Mouse (Mus musculus) layer of hippocampus, adult 2 months (tissue): Measurements from ENCODE around the gene Sirt6. TPM values are rescaled to one million over a fixed set of nuclear protein-coding genes. Genes with fewer than 3 reads are reported as not detected.
"Not testable (repeated sequence)": the region's sequence is repeated elsewhere in the genome, so short reads cannot be mapped to it uniquely, and the experiment has no call there.

Experiments
- DNase-seq, 2 experiments: peaks; one replicate each; pipeline ENCODE4 v3.0.0; 2022; ENCODE audit warnings: low spot score in 2 of 2
- H3K27ac ChIP-seq: fragments of 200-600 bp; 2 replicates; pipeline ENCODE4 v1.8.1; 2022
- H3K4me3 ChIP-seq: fragments of 200-600 bp; 2 replicates; pipeline ENCODE4 v1.8.1; 2022; ENCODE audit warnings: mild to moderate bottlenecking
- CTCF ChIP-seq: fragments of 200-600 bp; conservative IDR thresholded peaks from 2 replicates; pipeline ENCODE4 v1.8.1; 2022; ENCODE audit warnings: antibody characterized with exemption, mild to moderate bottlenecking, moderate library complexity
- total RNA-seq, 2 experiments: library from RNA; stranded (reverse); gene quantifications; 2 replicates each; pipeline ENCODE4 v1.2.3; 2021

The Sirt6 gene
- total RNA-seq, 2 experiments from 2014 or later, result 29.7 to 31.4 TPM

DNA sequence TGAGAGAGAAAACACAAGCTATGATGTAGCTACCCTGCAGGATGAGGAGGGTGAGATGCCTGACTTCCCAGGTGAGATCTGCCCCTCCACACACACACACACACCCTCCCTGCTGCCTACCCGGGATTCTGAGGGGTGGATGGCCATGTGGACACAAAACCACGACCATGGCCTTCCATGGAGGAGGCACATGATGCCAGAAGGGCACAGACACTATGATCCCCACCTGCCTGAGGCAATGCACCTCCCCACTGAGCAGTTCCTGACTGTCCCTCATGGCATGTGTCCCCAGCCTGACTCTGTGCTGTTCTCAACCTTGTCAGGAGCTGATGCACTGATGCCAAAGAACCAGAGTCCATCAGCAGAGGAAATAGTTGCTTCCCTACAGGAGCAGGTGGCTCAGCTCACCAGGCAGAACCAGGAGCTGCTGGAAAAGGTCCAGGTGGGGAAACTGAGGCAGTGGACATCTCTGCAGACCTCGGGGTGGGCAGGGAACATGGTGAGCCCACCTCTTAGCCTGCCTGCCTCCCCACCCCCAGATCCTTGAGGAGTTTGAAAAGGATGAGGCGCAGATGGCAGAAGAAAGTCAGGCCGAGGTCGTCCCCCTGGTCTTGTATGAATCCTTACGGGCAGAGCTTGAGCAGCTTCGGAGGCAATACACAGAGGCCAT is 14.5 kb upstream of the Sirt6 start:
- DNase-seq, result no peak
- TF ChIP-seq CTCF, result no peak
- H3K4me3 ChIP-seq, result peak overlapping the region; percentile 92
- H3K27ac ChIP-seq, result peak overlapping the region; percentile 97; the same call in 1 of the 2 replicates

DNA sequence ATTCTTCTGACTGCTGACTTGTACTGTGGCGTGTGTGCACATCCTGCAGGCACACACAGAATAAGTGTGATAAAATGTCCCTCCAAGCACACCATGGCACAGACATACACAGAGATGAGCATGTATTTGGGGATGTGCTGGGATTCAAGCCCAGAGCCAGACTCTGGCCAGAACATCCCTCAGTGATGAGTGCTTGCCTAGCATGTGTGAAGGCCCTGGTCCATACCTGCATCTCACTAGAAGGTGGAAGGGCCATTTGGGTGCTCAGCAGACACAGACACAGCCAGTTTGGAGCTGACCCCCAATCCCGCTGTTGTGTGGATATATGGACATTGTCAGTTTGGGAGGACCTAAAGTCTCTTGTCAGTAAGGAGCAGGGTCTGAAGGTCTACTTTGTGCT is 14.0 kb upstream of the Sirt6 start:
- no peak for TF ChIP-seq CTCF
- no peak overlapping the region for H3K27ac ChIP-seq
- no peak for DNase-seq
- H3K4me3 ChIP-seq, result no peak overlapping the region

DNA sequence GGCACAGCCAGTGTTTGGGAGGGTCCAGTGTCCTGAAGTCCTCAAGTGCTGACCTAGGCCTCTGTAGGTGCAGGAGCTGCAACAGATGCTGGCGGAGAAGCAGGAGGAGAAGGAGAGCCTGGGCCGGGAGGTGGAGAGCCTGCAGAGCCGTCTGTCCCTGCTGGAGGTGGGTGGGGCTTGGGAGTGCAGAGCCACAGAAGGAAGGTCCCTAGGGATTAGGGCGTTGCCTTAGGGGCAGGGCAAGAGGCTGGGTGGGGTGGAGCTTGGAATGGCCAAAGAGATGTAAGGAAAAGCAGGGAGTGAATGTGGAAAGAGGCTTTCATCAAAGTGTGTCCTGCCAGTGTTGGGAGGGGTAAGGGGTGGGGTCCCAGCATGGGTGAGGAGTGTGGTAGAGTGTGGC is 13.2 kb upstream of the Sirt6 start:
- DNase-seq, H3K4me3 ChIP-seq, H3K27ac ChIP-seq: not testable (repeated sequence)

DNA sequence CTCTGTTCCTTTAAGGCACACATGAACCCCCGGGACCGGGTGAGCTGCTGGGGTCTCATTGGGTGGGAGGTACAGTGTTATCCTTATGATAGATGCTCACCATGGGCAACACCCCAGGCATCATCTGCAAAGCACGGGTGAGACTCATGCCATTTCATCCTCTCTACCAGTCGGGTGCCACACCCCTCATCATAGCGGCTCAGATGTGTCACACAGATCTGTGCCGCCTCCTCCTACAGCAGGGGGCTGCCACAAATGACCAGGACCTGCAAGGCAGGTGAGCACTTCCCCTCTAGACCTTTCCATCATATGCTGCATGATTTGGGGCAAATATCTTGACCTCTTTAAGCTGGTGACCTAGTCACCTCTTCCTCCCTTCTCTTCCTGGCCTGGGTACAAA is 10.5 kb upstream of the Sirt6 start:
- H3K27ac ChIP-seq, result no peak overlapping the region
- DNase-seq, result no peak
- no peak overlapping the region for H3K4me3 ChIP-seq
- TF ChIP-seq CTCF, result no peak

DNA sequence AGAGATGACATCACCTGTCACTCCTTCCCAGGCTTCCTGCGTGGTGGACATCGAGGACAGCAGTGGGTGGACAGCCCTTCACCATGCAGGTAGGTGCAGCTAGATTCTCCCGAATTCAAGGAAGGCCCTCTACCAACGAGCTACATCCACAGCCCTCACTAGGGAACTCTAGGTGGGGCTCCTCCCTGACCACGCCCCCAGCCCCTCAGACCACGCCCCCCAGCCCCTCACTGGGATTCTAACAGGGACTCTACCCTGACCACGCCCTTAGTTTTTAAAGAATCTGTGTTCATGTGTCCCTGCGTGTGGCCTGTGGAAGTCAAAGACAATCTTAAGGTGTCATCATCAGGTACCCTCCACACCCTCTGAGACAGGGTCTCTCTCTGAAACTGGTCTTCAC is 8.7 kb upstream of the Sirt6 start:
- no peak for DNase-seq
- no peak overlapping the region for H3K4me3 ChIP-seq
- H3K27ac ChIP-seq, result no peak overlapping the region
- TF ChIP-seq CTCF, result no peak

DNA sequence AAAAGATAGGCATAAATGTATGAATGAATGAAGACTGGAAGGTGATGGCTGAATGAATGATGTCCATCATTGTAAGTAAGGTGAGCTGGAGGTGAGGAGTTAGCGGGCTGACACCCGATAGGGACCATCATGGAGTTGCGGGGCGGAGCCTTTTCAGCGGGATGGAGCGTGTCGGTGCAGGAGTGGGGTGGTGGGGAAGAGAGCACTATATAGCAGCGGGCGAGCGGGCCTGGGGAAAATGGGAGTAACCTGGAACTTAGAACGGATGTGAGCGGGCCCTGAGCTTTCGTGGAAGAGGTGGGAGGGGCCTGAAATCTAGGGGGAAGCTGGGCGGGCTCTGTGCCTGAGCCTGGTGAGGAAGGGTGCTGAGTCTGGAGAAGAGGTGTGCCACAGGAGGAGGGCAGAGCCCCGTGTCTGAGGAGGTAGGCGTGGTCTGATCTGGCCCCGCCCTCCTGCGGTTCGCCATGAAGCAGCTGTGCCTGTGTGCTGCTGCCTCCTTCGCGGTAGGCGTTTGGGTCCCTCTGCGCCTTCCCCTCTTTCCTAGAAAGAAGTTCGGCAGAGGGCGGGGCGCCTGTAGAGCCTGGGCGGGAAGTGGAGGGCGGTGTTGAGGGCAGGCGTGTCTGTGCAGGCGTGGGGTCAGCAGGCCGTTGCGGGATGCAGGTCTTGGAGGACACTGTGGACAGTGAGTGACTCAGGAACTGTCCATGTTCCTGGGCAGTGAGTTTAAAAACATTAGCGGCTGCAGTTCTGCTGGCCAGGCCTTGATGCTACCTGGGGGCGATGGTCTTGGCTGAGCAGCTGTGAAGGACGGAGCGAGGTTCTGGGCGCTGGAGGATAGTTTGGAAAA is 5.9 kb upstream of the Sirt6 start:
- TF ChIP-seq CTCF, result no peak
- peak overlapping the region; percentile 20; the same call in 1 of the 2 replicates for H3K27ac ChIP-seq
- peak overlapping the region; percentile 58 for H3K4me3 ChIP-seq
- DNase-seq, result peak; percentile 69 to 82

DNA sequence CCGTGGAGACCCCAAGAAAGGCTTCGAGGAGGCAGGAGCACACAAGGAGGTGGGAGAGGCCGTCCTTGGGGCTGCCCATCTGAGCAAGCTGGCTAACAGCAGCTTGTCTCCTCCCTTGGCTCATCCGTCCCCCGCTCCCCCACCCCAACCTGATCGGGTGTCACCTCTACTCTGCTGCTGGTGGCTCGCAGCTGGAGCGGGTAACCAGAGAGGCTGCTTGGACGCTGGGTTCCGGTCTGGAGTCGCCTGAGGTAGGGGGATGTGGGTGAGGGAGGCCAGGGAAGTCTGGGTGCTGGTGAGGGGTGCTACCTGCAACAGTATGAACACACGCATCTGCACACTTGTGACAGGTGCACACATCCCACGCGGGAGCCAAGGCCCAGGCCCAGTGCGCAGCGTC is 793 bp upstream of the Sirt6 start, which contains the start of gene Ankrd24:
Gene Ankrd24, plus strand, starts transcription at position 151 of the 400 bp plus-strand sequence.
- peak within 1 kb of the TSS; percentile 74 for H3K4me3 ChIP-seq
- TF ChIP-seq CTCF, result no peak
- DNase-seq, result no peak
- peak within 1 kb of the TSS; percentile 98 for H3K27ac ChIP-seq

DNA sequence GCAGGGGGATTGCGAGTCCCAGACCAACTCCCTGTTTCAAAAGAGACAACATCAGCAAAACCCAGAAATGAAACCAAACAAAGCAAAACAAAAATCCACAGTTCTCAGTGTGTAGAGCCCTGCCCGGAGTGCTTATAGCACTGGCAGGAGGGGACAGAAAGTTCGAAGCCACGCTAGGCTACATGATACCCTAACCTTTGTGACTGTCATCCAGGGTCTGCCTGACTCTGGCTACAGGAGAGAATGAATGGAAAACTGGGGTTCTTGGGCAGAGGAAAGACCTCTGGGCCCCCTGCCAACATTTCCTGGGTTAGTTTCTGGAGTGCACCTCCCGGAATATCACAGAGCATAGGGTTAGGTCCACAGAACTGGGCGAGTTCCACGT is 231 bp upstream of the Sirt6 start:
- TF ChIP-seq CTCF, result no peak
- no peak for DNase-seq
- Histone ChIP-seq H3K27ac (peak overlapping the region; percentile 98), H3K4me3 (peak overlapping the region; percentile 74)

DNA sequence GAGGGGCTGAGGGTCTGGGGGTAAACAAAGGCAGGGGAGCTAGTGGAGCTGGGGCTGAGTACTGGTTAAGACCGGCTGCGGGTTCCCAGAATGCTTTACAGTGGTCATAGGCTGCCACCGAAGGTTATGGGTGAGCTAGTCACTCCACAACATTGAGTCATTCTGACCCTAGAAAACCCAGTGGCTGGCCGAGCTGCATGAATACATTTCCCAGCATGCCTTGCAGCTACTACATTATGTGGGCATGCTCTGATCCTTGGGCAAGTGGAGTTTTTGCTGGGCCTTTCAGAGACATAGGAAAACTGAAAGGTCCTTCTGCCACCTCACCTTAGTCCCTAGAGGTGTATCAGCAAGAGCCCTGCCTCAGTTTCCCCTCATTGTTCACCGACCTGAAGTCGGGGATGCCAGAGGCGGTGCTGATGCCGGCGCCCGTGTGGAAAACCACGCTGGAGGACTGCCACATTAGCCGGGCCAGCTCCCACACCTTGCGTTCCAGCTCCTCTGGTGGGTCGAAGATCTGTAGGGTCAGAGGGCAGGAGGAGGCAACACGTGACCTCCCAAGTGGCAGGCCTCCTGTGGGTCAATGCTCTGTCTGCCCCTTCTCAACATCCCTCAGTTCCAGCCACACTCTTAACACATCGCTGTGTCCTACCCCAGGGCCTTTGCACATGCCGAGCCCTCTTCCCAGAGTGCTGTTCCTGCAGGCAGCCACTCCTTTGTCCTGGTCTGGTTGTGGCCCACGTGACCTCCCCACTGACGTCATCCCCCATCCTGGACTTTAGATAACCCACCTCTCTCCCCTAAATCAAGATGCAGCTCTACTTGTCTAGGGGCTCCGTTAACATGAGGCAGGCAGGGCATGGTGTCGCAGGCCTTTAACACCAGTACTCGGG is 1.2 kb downstream of the Sirt6 start:
- peak overlapping the region; percentile 74 for H3K4me3 ChIP-seq
- DNase-seq, result no peak
- no peak for TF ChIP-seq CTCF
- H3K27ac ChIP-seq, result peak overlapping the region; percentile 98

DNA sequence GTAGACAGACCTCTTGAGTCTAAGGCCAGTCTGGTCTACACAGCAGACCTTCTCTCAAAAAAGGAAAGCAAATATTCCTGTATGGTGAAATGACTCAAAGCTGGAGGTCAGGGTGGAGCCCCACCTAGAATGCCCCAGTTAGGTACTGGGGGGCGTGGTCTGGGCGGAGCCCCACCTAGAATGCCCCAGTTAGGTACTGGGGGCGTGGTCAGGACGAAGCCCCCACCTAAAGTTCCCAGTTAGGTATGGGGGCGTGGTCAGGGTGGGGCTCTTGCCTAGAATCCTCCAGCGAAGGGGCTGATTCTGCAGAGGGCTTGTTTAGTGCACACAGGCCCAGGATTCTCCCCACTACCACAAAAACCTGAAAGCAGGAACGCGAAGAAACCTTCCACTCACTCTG is 4.2 kb downstream of the Sirt6 start:
- no peak for TF ChIP-seq CTCF
- Histone ChIP-seq H3K4me3 (no peak overlapping the region), H3K27ac (no peak overlapping the region)
- no peak for DNase-seq

DNA sequence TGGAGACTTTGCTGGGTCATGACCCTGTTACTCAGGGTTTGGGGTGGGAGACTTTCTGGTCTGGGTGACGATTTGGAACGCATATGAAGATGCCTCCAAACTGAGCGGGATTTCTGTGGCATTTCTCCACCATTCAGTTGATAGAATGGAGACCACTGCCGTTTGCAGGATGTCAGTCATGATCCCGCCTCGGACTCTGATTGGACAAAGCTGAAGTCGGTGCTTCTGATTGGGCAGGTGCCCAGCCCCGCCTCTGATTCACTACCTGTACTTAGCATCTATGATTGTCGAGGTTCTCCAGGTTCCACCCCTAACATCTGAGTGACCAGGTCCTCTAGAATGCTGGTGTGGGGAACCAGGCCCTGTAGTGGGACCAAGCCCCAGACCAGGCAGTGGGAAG is 6.8 kb downstream of the Sirt6 start:
- TF ChIP-seq CTCF, result no peak
- Histone ChIP-seq H3K27ac (no peak overlapping the region), H3K4me3 (no peak overlapping the region)
- no peak for DNase-seq

DNA sequence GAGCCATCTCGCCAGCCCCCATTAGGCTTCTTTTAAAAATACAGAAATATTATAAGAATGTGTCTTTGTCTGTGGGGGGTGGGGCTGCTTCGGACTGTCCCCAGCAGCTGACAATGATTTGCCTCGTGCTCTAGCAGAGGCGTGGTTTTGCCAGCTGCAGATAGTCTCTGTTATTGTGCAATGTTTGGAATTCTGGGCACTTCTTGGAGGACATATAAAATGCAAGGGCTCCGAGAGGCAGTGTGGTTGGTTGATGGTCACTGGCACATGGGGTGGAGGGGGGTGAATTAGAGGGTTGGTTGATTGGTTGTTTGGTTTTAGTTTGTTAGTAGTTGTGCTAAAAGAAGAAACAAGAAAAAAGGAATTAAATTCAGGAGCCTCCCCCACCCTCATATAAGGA is 7.6 kb downstream of the Sirt6 start:
- Histone ChIP-seq H3K27ac (no peak overlapping the region), H3K4me3 (no peak overlapping the region)
- no peak for TF ChIP-seq CTCF
- no peak for DNase-seq

DNA sequence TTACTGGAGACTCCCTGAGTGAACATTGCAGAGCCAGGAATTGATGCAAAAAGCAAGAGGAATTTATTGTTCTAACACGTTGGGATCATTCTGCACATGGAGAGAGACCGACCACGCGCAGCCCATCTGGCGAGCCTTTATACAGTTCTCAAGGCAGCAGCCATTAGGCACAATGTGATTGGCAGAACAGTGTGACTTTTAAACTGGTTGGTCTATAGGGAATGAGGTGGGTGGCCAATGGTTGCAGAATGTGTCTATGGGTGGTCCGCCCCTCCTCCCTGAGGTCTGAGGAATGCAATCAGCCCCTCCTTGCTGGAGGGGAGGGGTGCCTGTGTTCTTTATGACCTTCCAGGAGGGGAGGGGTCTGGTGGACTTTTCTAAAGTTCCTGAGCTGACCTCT is 12.1 kb downstream of the Sirt6 start:
- Histone ChIP-seq H3K4me3 (no peak overlapping the region), H3K27ac (peak overlapping the region; percentile 90)
- DNase-seq, result peak; percentile 62 to 82
- TF ChIP-seq CTCF, result no peak
